Mouse (Mus musculus): Measurements from ENCODE around the gene Elovl2. TPM values are rescaled to one million over a fixed set of nuclear protein-coding genes. Genes with fewer than 3 reads are reported as not detected.
"Not testable (repeated sequence)": the region's sequence is repeated elsewhere in the genome, so short reads cannot be mapped to it uniquely, and the experiment has no call there.

Elovl2 gene
- total RNA-seq (2012; rRNA removed) = 3.7 and 5.7 TPM in 2 replicates

- peak; percentile 66 for DNase-seq (ENCODE audit: low read depth, low spot score)
- in situ Hi-C loops (cut with MboI; ENCODE audit: low sequenced_read_pairs in 2 of 2, unreplicated experiment in 2 of 2) = no loop called here
- H3K27ac ChIP-seq (ENCODE audit: insufficient read depth, low read depth, low read length, poor library complexity, severe bottlenecking) = no peak within 1 kb of the TSS
Measured at GRCm38 (mm10) chr13:41220304-41220834, at the start of gene Elovl2. Gene Elovl2, minus strand, starts transcription at chr13:41220405.

DNA sequence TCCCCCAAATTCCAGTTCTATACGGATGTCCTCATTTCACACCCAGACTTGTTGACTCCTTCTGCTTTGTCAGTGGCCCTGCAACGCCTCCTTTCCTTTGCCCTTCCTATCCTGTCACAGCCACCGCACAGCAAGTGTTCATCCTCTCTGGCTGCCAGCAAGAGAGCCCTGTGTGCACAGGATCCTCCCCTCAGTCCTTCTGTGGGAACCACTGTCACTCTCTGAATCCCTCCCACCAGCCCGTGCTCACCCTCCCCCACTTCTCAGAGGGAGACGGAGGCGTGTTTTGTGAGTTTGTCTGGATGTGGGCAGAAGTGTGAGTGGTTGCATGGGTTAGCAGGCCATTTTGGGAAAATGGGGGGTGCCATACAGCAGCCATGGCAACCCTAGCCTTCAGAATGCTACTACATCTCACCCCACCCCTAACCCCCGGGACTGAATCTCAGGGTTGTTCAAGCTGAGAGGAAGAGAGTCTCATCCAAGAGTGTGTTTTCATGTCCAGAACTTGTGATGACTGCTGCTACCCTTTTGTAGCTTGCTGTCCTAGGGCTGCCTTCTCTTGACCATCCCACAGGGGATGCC is 47.7 kb upstream of the Elovl2 start:
- no peaks in the 10 kb centered on the region for H3K9me3 ChIP-seq (ENCODE audit: control insufficient read depth, insufficient read depth, low read depth, low read length)
- no peaks in the 10 kb centered on the region for H3K36me3 ChIP-seq (ENCODE audit: control insufficient read depth, insufficient read depth, low read length, poor library complexity, severe bottlenecking)
- no peak overlapping the region for H3K27ac ChIP-seq (ENCODE audit: insufficient read depth, low read depth, low read length, poor library complexity, severe bottlenecking)
- no peak overlapping the region for H3K9ac ChIP-seq (ENCODE audit: insufficient read depth, low read depth, low read length, poor library complexity, severe bottlenecking)
- in situ Hi-C loops (cut with MboI; ENCODE audit: low sequenced_read_pairs in 2 of 2, unreplicated experiment in 2 of 2) = no loop called here
- no peak for DNase-seq (ENCODE audit: low read depth, low spot score)
- TF ChIP-seq ZNF384 (IDR thresholded peaks at IDR 0.05; ENCODE audit: low read depth, low read length) (no peak), CHD2 (IDR thresholded peaks at IDR 0.05; ENCODE audit: low read depth, low read length) (no peak), MAFK (IDR thresholded peaks at IDR 0.05; ENCODE audit: insufficient read depth, low read depth, low read length) (no peak), HCFC1 (IDR thresholded peaks at IDR 0.05; ENCODE audit: borderline replicate concordance, insufficient read depth, low read length) (no peak), ZC3H11A (IDR thresholded peaks at IDR 0.05; ENCODE audit: borderline replicate concordance, low read depth, low read length) (no peak)
- H3K4me3 ChIP-seq (ENCODE audit: insufficient read depth in 1 of 2, low read depth in 1 of 2, low read length in 2 of 2, poor library complexity in 1 of 2, severe bottlenecking in 1 of 2) = no peak overlapping the region
- H3K4me1 ChIP-seq (ENCODE audit: control insufficient read depth in 2 of 2, insufficient read depth in 2 of 2, low read length in 2 of 2, poor library complexity in 1 of 2) = no peaks in the 10 kb centered on the region

More at GRCm38 (mm10) chr13:41220304-41220834, at the start of gene Elovl2:
- no peaks in the 10 kb centered on the region for H3K36me3 ChIP-seq (ENCODE audit: control insufficient read depth, insufficient read depth, low read length, poor library complexity, severe bottlenecking)
- H3K9me3 ChIP-seq (ENCODE audit: control insufficient read depth, insufficient read depth, low read depth, low read length) = no peaks in the 10 kb centered on the region
- H3K4me3 ChIP-seq (ENCODE audit: insufficient read depth in 1 of 2, low read depth in 1 of 2, low read length in 2 of 2, poor library complexity in 1 of 2, severe bottlenecking in 1 of 2) = peak within 1 kb of the TSS; percentile 65 to 77
- no peaks in the 10 kb centered on the region for H3K4me1 ChIP-seq (ENCODE audit: control insufficient read depth in 2 of 2, insufficient read depth in 2 of 2, low read length in 2 of 2, poor library complexity in 1 of 2)
- TF ChIP-seq HCFC1 (IDR thresholded peaks at IDR 0.05; ENCODE audit: borderline replicate concordance, insufficient read depth, low read length) (no peak; the same call in 1 of the 2 replicates), CHD2 (IDR thresholded peaks at IDR 0.05; ENCODE audit: low read depth, low read length) (no peak), ZNF384 (IDR thresholded peaks at IDR 0.05; ENCODE audit: low read depth, low read length) (no peak), MAFK (IDR thresholded peaks at IDR 0.05; ENCODE audit: insufficient read depth, low read depth, low read length) (no peak), ZC3H11A (IDR thresholded peaks at IDR 0.05; ENCODE audit: borderline replicate concordance, low read depth, low read length) (no peak)
- peak within 1 kb of the TSS; percentile 56 for H3K9ac ChIP-seq (ENCODE audit: insufficient read depth, low read depth, low read length, poor library complexity, severe bottlenecking)

DNA sequence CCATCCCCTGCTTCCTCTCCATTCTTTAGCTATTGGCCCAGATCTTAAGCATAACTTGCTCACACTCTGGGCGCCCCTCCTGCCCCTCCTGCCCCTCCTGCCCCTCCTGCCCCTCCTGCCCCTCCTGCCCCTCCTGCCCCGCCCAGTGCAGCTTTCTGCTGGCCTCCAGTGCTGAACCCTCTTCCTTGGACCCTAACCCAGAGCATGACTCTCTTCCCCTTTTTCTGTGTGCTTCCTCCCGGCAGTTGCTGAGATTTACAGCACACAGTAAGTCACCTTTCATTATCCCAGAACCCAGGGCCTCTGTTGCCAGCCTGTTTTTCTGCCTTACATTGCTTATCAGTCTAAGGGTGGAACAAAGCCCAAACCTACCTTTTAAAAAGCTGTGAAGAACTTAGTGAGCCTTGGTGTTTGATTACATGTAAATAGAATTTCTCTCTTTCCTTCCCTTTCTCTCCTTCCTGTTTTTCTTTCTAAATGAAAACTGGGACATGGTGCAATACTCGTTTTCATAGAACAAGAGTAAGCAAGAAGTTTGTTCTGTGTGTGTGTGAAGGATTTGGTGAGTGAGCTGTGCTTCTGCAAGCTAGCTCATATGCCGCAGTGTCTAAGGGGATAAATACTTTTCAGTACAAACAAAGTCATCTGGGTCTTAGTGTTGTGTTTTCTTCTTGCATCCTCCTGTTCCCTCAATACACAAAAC is 43.2 kb upstream of the Elovl2 start:
- no peaks in the 10 kb centered on the region for H3K9me3 ChIP-seq (ENCODE audit: control insufficient read depth, insufficient read depth, low read depth, low read length)
- no peaks in the 10 kb centered on the region for H3K4me1 ChIP-seq (ENCODE audit: control insufficient read depth in 2 of 2, insufficient read depth in 2 of 2, low read length in 2 of 2, poor library complexity in 1 of 2)
- no peak for DNase-seq (ENCODE audit: low read depth, low spot score)
- no peaks in the 10 kb centered on the region for H3K36me3 ChIP-seq (ENCODE audit: control insufficient read depth, insufficient read depth, low read length, poor library complexity, severe bottlenecking)
- no peak overlapping the region for H3K4me3 ChIP-seq (ENCODE audit: insufficient read depth in 1 of 2, low read depth in 1 of 2, low read length in 2 of 2, poor library complexity in 1 of 2, severe bottlenecking in 1 of 2)
- H3K27ac ChIP-seq (ENCODE audit: insufficient read depth, low read depth, low read length, poor library complexity, severe bottlenecking) = no peak overlapping the region
- TF ChIP-seq ZC3H11A (IDR thresholded peaks at IDR 0.05; ENCODE audit: borderline replicate concordance, low read depth, low read length) = no peak
- TF ChIP-seq CHD2 (IDR thresholded peaks at IDR 0.05; ENCODE audit: low read depth, low read length) = no peak
- TF ChIP-seq HCFC1 (IDR thresholded peaks at IDR 0.05; ENCODE audit: borderline replicate concordance, insufficient read depth, low read length) = no peak
- TF ChIP-seq MAFK (IDR thresholded peaks at IDR 0.05; ENCODE audit: insufficient read depth, low read depth, low read length) = no peak
- in situ Hi-C loops (cut with MboI; ENCODE audit: low sequenced_read_pairs in 2 of 2, unreplicated experiment in 2 of 2) = no loop called here
- no peak overlapping the region for H3K9ac ChIP-seq (ENCODE audit: insufficient read depth, low read depth, low read length, poor library complexity, severe bottlenecking)

GRCm38 (mm10) chr13:41261617-41262016 is 41.4 kb upstream of the Elovl2 start:
- H3K9ac ChIP-seq (ENCODE audit: insufficient read depth, low read depth, low read length, poor library complexity, severe bottlenecking); in situ Hi-C loops (cut with MboI; ENCODE audit: low sequenced_read_pairs in 2 of 2, unreplicated experiment in 2 of 2); H3K4me1 ChIP-seq (ENCODE audit: control insufficient read depth in 2 of 2, insufficient read depth in 2 of 2, low read length in 2 of 2, poor library complexity in 1 of 2); H3K9me3 ChIP-seq (ENCODE audit: control insufficient read depth, insufficient read depth, low read depth, low read length); H3K36me3 ChIP-seq (ENCODE audit: control insufficient read depth, insufficient read depth, low read length, poor library complexity, severe bottlenecking); H3K27ac ChIP-seq (ENCODE audit: insufficient read depth, low read depth, low read length, poor library complexity, severe bottlenecking); DNase-seq (ENCODE audit: low read depth, low spot score); H3K4me3 ChIP-seq (ENCODE audit: insufficient read depth in 1 of 2, low read depth in 1 of 2, low read length in 2 of 2, poor library complexity in 1 of 2, severe bottlenecking in 1 of 2): not testable (repeated sequence)
